Mouse (Mus musculus) heart, embryonic 11.5 days (tissue): ENCODE data around the gene Erp27. TPM values are rescaled to one million over a fixed set of nuclear protein-coding genes. Genes with fewer than 3 reads are reported as not detected.

Experiments
- ATAC-seq: fragments of 200-750 bp; cut with Nextera tagmentation; replicated peaks from 2 replicates; pipeline ENCODE4 v1.8.0; 2017; ENCODE audit warnings: moderate library complexity; ENCODE audit not compliant: insufficient number of reproducible peaks, low FRiP score, low TSS enrichment
- H3K27ac ChIP-seq: fragments of 300-500 bp; sonication (generic); 2 replicates; pipeline ENCODE4 v1.5.1; 2014; ENCODE audit warnings: mild to moderate bottlenecking, low read depth, low read length
- H3K27me3 ChIP-seq: fragments of 300-500 bp; sonication (generic); 2 replicates; pipeline ENCODE4 v1.6.1; 2014; ENCODE audit warnings: mild to moderate bottlenecking, low read length, mixed read lengths; ENCODE audit not compliant: control insufficient read depth, insufficient read depth
- H3K36me3 ChIP-seq: fragments of 300-500 bp; sonication (generic); 2 replicates; pipeline ENCODE4 v1.6.1; 2014; ENCODE audit warnings: mild to moderate bottlenecking, low read length, moderate library complexity, mixed read lengths; ENCODE audit not compliant: control insufficient read depth, insufficient read depth
- H3K4me1 ChIP-seq: fragments of 300-500 bp; sonication (generic); 2 replicates; pipeline ENCODE4 v1.6.1; 2014; ENCODE audit warnings: low read length; ENCODE audit not compliant: control insufficient read depth, insufficient read depth
- H3K4me2 ChIP-seq: fragments of 300-500 bp; sonication (generic); 2 replicates; pipeline ENCODE4 v1.6.1; 2014; ENCODE audit warnings: mild to moderate bottlenecking, moderate library complexity
- H3K4me3 ChIP-seq: fragments of 300-500 bp; sonication (generic); 2 replicates; pipeline ENCODE4 v1.5.1; 2014; ENCODE audit warnings: low read depth, low read length
- H3K9ac ChIP-seq: fragments of 300-500 bp; sonication (generic); 2 replicates; pipeline ENCODE4 v1.6.1; 2014; ENCODE audit warnings: mild to moderate bottlenecking, low read depth, low read length, moderate library complexity
- H3K9me3 ChIP-seq: fragments of 300-500 bp; sonication (generic); replicated peaks from 2 replicates; pipeline ENCODE4 v1.6.1; 2016; ENCODE audit warnings: low read length; ENCODE audit not compliant: control insufficient read depth
- WGBS: fragments of 180-500 bp; shearing (Covaris S2); extraction: QIAGEN DNeasy Blood & Tissue Kit; methylation state at CpG from one replicate; pipeline ENCODE4 v1.1.7; 2014; ENCODE audit not compliant: insufficient replicate concordance; 5-methylcytosine and 5-hydroxymethylcytosine counted together
- polyA plus RNA-seq: library from polyadenylated mRNA; unstranded; fragments of >200 nt; fragmentation: Nextera tagmentation; extraction: Ambion mirVana; gene quantifications from 2 replicates; pipeline ENCODE4 v1.2.1, GENCODE M21; 2014

Erp27 gene
- polyA plus RNA-seq, 1 experiment from 2014 or later: 1.3 TPM

DNA sequence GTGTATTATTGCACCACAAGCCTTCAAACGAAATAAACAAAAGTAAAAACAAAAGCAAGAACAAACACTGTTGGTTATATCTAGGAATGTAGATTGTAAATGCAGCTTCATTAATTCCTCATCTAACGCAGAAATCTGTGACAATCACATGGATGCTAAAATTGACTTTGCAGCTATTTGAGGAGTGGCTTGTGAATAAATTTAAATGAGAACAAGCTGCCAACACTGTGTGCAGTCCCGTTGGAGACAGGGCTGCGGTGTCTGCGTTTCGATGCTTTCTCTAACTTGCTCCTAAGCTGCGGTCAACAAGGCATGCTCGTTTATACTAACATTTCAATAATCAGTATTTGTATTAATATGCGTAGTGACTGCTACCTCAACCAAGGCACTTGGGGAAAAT, 20.3 kb upstream of the Erp27 start:
- 81% methylated on average over 9 of the region's 9 CpGs for WGBS
- no peak overlapping the region for H3K27ac ChIP-seq
- H3K4me3 ChIP-seq: no peak overlapping the region
- ATAC-seq: no peak
- no peaks in the 10 kb centered on the region for H3K27me3 ChIP-seq
- H3K4me1 ChIP-seq: peaks cover 25% of the 10 kb centered on the region
- no peak overlapping the region for H3K9ac ChIP-seq
- H3K9me3 ChIP-seq: no peaks in the 10 kb centered on the region
- H3K4me2 ChIP-seq: no peak overlapping the region
- H3K36me3 ChIP-seq: no peaks in the 10 kb centered on the region

DNA sequence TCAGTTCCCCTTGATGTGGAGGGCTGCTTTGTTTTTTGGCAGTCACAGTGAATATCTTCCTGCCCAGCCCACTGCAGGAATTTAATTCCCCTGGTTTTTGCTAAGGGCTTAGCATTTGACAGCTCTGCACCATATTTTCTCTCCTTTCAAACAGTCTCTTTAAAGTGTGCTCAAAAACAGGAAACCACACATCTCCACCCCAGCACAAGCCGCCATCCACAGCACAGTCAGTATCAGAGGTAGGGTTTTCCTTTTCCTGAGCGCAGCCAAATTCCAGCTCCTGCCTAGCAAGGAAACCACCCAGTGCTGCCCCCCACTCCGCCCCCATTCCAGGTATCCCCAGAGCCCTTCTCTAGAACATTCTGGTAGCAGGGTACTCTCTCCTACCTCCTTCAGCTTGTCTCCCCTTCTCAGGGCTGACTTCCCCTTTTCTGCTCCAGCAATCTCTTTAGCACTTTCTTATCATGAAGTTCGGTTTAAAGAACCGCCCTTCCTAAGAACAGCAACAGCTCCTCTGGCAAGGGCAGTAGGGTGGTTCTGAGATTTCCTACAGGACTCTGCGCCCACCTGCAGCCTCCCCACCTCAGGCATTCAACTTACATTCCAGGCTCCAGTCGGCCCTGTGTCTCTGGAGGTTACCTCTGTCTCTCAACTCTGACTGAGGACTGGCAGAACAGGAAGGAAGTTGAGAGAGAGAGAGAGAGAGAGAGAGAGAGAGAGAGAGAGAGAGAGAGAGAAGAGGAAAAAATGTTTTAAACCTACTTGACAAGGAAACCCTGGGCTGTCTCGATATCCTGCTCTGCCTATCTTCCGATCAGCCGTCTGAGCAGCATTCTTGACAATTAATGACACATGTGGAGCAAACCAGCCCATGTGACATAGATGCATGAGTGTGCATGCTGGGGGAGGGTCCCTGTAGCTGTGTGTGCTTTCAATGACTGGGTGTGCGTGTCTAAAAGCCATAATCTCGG, 19.4 kb upstream of the Erp27 start, which contains the start of gene Arhgdib:
Gene Arhgdib (minus strand): TSS at position 849 of the 971 bp plus-strand sequence.
- Histone ChIP-seq H3K4me2 (peak within 1 kb of the TSS; percentile 60), H3K4me3 (peak within 1 kb of the TSS; percentile 31), H3K36me3 (no peaks in the 10 kb centered on the region), H3K27ac (peak within 1 kb of the TSS; percentile 88), H3K4me1 (peaks cover 25% of the 10 kb centered on the region), H3K27me3 (no peaks in the 10 kb centered on the region), H3K9ac (peak within 1 kb of the TSS; percentile 54), H3K9me3 (no peaks in the 10 kb centered on the region)
- ATAC-seq: 0 out of 2 replicates have a peak, but pooled peaks have one; percentile 50
- WGBS: 22% methylated on average over 12 of the region's 12 CpGs

GRCm38 (mm10) chr6:136940188-136940960, 18.4 kb upstream of the Erp27 start:
- 77% methylated on average over 11 of the region's 11 CpGs for WGBS
- Histone ChIP-seq H3K4me3 (peak overlapping the region; percentile 31; the same call in 1 of the 2 replicates), H3K27me3 (no peaks in the 10 kb centered on the region), H3K36me3 (no peaks in the 10 kb centered on the region), H3K9me3 (no peaks in the 10 kb centered on the region), H3K4me2 (peak overlapping the region; percentile 60), H3K9ac (peak overlapping the region; percentile 54; the same call in 1 of the 2 replicates), H3K27ac (peak overlapping the region; percentile 88), H3K4me1 (peaks cover 23% of the 10 kb centered on the region)
- ATAC-seq: no peak

DNA sequence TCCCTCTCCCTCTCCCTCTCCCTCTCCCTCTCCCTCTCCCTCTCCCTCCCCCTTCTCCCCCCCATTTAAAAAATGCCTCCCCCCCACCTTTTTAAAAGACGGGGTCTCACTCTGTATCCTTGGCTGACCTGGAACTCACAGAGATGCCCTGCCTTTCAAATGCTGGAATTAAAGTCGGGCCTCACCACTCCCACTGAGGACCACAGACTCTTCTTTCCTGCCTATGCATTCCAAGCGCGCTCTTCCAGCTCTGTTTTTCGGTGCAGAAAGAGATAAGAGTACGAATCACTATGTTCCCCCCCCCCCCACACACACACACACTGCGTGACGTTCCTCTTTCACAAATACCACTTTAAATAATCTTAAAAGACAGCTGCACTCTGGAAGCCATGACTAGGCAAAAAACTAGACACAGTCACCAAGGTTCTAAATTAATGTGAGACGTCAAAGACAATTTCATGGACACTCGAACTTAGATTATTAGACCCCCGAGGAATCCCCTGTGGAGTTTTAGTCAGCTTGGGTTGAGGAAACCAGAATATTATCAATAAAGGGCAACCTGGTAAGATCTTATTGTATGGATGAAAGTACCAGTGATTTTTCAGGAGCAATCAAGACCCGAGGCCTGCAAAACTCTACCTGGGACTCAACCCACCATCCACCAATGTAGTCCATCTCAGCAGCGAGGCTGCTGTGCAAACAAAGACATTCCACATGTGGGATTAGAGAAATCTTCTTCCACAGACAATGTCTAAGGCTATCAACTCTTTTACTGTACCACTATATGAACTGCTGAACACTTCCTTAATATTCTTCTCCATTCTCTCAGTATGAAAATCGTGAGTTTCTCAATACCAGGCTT, 17.6 kb upstream of the Erp27 start:
- Histone ChIP-seq H3K27me3 (no peaks in the 10 kb centered on the region), H3K4me3 (no peak overlapping the region), H3K27ac (peak overlapping the region; percentile 88), H3K9me3 (no peaks in the 10 kb centered on the region), H3K4me2 (peak overlapping the region; percentile 60; the same call in 1 of the 2 replicates), H3K36me3 (no peaks in the 10 kb centered on the region), H3K4me1 (peaks cover 26% of the 10 kb centered on the region), H3K9ac (no peak overlapping the region)
- 52% methylated on average over 14 of the region's 14 CpGs for WGBS
- ATAC-seq: no peak

DNA sequence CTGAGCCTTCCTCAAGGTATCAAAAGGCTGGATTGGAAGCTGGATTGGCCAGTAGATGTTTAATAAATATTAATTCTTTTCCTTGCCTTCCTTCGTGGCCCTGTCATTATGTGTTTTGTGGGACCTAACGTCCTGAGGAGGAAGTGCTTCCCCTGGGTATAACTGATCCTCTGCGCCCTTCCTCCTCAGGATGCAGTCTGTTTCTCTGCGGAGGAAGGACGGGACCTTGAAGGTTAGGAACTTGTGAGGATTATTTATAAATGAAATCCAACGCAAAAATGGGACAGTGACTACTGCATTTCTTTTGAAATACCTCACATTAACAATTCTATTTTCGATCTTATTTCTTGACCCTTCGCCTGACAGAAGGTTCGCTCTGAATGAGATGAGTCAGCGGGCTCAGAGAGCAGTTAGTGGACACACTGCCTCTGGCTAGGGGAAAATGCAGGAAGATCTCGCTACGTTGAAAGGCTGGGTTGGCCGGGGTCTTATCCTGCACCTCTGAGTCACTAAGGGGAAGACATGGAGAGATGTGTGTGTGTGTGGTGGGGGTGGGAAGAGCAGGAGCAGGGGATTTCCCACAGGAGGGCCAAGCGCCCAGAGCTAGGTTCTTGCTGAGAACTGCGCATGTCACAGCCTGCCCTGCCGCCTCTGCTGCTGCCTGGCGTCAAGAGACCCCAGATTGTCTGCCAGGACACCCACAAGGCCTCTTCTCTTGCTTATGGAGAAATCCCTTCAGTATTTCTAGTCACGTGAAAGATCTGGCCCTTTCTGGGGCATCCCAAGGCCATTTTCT, 16.5 kb upstream of the Erp27 start:
- Histone ChIP-seq H3K27me3 (no peaks in the 10 kb centered on the region), H3K4me3 (no peak overlapping the region), H3K4me2 (peak overlapping the region; percentile 16; the same call in 1 of the 2 replicates), H3K36me3 (no peaks in the 10 kb centered on the region), H3K9me3 (no peaks in the 10 kb centered on the region), H3K9ac (0 out of 2 replicates have a peak overlapping the region, but pooled peaks have one; percentile 16), H3K4me1 (peaks cover 26% of the 10 kb centered on the region), H3K27ac (peak overlapping the region; percentile 50; the same call in 1 of the 2 replicates)
- 58% methylated on average over 18 of the region's 18 CpGs for WGBS
- ATAC-seq: 0 out of 2 replicates have a peak, but pooled peaks have one; percentile 20

GRCm38 (mm10) chr6:136937117-136937516, 15.1 kb upstream of the Erp27 start:
- no peak overlapping the region for H3K27ac ChIP-seq
- no peaks in the 10 kb centered on the region for H3K9me3 ChIP-seq
- 80% methylated on average over 3 of the region's 3 CpGs for WGBS
- peaks cover 26% of the 10 kb centered on the region for H3K4me1 ChIP-seq
- no peak overlapping the region for H3K4me2 ChIP-seq
- no peak overlapping the region for H3K4me3 ChIP-seq
- H3K9ac ChIP-seq: no peak overlapping the region
- no peak for ATAC-seq
- H3K36me3 ChIP-seq: no peaks in the 10 kb centered on the region
- H3K27me3 ChIP-seq: no peaks in the 10 kb centered on the region

GRCm38 (mm10) chr6:136936361-136936760, 14.4 kb upstream of the Erp27 start:
- 78% methylated on average over 9 of the region's 9 CpGs for WGBS
- ATAC-seq: no peak
- no peak overlapping the region for H3K4me3 ChIP-seq

More at GRCm38 (mm10) chr6:136936361-136936760, 14.4 kb upstream of the Erp27 start:
- H3K27me3 ChIP-seq: no peaks in the 10 kb centered on the region
- H3K36me3 ChIP-seq: no peaks in the 10 kb centered on the region
- H3K9me3 ChIP-seq: no peaks in the 10 kb centered on the region
- peaks cover 22% of the 10 kb centered on the region for H3K4me1 ChIP-seq
- H3K4me2 ChIP-seq: no peak overlapping the region
- H3K27ac ChIP-seq: no peak overlapping the region
- no peak overlapping the region for H3K9ac ChIP-seq
